In the genomic region with DNA sequence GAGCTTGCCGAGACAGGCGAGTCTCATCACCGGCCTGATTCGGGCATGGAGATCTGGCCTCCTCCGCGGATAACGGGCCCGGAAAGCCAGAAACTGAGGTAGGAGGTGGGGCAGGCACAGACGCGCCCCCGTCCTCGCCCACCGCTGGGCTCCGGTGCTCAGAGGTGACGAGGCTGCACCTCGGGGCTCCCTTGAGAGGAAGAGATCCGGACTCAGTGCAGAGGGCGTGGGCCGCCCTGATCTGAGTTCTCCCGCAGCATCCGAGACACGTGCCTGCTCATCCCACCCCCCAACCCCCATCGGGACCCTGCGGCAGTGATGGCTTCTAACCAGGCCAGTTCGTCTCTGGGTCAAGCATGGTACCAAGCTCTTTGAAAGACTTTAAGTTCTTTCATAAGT, we compare ENCODE assay signal across 8 mouse cellular contexts. TPM values are rescaled to one million over a fixed set of nuclear protein-coding genes. Genes with fewer than 3 reads are reported as not detected.
A peak's percentile ranks its signal among the peaks of the same experiment; 100 is the strongest.
DNase-seq lines count a peak whose midpoint lies in the region; ATAC-seq and TF ChIP-seq lines count a peak whose summit lies in the region.

No protein-coding gene starts in this region.

- no peak for TF ChIP-seq CTCF in testis, adult 2 months (IDR thresholded peaks at IDR 0.05; ENCODE audit: control insufficient read depth, insufficient read depth, insufficient replicate concordance, low read depth, low read length)

- peak; percentile 12 for ATAC-seq in liver, embryonic 13.5 days (ENCODE audit: low read depth)

- H3K4me1 ChIP-seq in testis, adult 2 months (ENCODE audit: control insufficient read depth, insufficient read depth, low read length), result no peaks in the 10 kb centered on the region; the same call in none of the 2 replicates
- peaks cover 61% of the 10 kb centered on the region for H3K4me1 ChIP-seq in liver, embryonic 13.5 days (replicated peaks)

- H3K36me3 ChIP-seq in testis, adult 2 months (ENCODE audit: control insufficient read depth, insufficient read depth, low read length), result no peaks in the 10 kb centered on the region; the same call in 1 of the 2 replicates
- H3K36me3 ChIP-seq in liver, embryonic 13.5 days, result peaks cover 57% of the 10 kb centered on the region

- peak overlapping the region; percentile 88 for H3K4me2 ChIP-seq in liver, embryonic 13.5 days

- no peaks in the 10 kb centered on the region for H3K9me3 ChIP-seq in liver, embryonic 13.5 days (replicated peaks)

- peak overlapping the region; percentile 96 for H3K4me3 ChIP-seq in testis, adult 2 months (ENCODE audit: control insufficient read depth, low read depth, low read length)
- H3K4me3 ChIP-seq in liver, embryonic 13.5 days (replicated peaks), result peak overlapping the region; percentile 93

- peak; percentile 18 for DNase-seq in embryo, embryonic 10 days (ENCODE audit: low spot score)
- no peak for DNase-seq in embryo, embryonic 9.5 days (ENCODE audit: extremely low spot score)
- DNase-seq in testis, postnatal 10 days (ENCODE audit: low spot score), result no peak
- DNase-seq in liver, embryonic 13.5 days, result no peak
- no peak for DNase-seq in frontal cortex, adult 2 months (ENCODE audit: extremely low spot score in 1 of 2, low spot score in 1 of 2)
- DNase-seq in natural killer cell, adult 2 months (ENCODE audit: low spot score in 2 of 2), result no peak
- no peak for DNase-seq in left cerebral cortex, postnatal 10 days (ENCODE audit: extremely low spot score in 1 of 2, low spot score in 2 of 2)

- no peak for TF ChIP-seq POLR2A in testis, adult 2 months (IDR thresholded peaks at IDR 0.05; ENCODE audit: control insufficient read depth, low read depth, low read length)

- peak overlapping the region; percentile 85 for H3K27ac ChIP-seq in testis, adult 2 months (ENCODE audit: control insufficient read depth, insufficient read depth, low read depth, low read length)
- H3K27ac ChIP-seq in liver, embryonic 13.5 days, result peak overlapping the region; percentile 67

- H3K9ac ChIP-seq in liver, embryonic 13.5 days, result peak overlapping the region; percentile 93

- intact Hi-C loops in left cerebral cortex, postnatal 10 days (cut with DNase I), result no loop called here

- under 1% methylated on average over 25 of the region's 25 CpGs for WGBS in liver, embryonic 13.5 days (ENCODE audit: insufficient replicate concordance)

- H3K27me3 ChIP-seq in testis, adult 2 months (ENCODE audit: control insufficient read depth, insufficient read depth, low read length), result no peaks in the 10 kb centered on the region
- no peaks in the 10 kb centered on the region for H3K27me3 ChIP-seq in liver, embryonic 13.5 days

RNA-seq across cellular contexts. Expression of a gene that starts 0.4 kb away (rescaled TPM):
- 17.7 and 17.8 TPM in 2 replicates for polyA plus RNA-seq in testis, adult 2 months (2012; rRNA removed)
- polyA plus RNA-seq in liver, embryonic 13.5 days (2015; fragmentation: Nextera tagmentation; extraction: Ambion mirVana), result 31.8 and 35.3 TPM in 2 replicates
- 38.9 and 42.4 TPM in 2 replicates for polyA plus RNA-seq in frontal cortex, adult 2 months (2012; rRNA removed)
- 10 to 100 TPM; 38.7 to 40.0 TPM for total RNA-seq in left cerebral cortex, postnatal 10 days (2021)

RNA-seq across cellular contexts. Expression of a gene that starts 7.7 kb away (rescaled TPM):
- 35.7 and 40.5 TPM in 2 replicates for polyA plus RNA-seq in testis, adult 2 months (2012; rRNA removed)
- polyA plus RNA-seq in liver, embryonic 13.5 days (2015; fragmentation: Nextera tagmentation; extraction: Ambion mirVana), result 4.0 and 5.0 TPM in 2 replicates
- polyA plus RNA-seq in frontal cortex, adult 2 months (2012; rRNA removed), result 29.3 and 29.9 TPM in 2 replicates
- total RNA-seq in left cerebral cortex, postnatal 10 days (2021), result 10 to 100 TPM; 18.0 to 19.5 TPM

RNA-seq across cellular contexts. Expression of a gene that starts 9.6 kb away (rescaled TPM):
- polyA plus RNA-seq in testis, adult 2 months (2012; rRNA removed), result 175 and 241 TPM in 2 replicates
- polyA plus RNA-seq in liver, embryonic 13.5 days (2015; fragmentation: Nextera tagmentation; extraction: Ambion mirVana), result 310 and 314 TPM in 2 replicates
- 497 and 499 TPM in 2 replicates for polyA plus RNA-seq in frontal cortex, adult 2 months (2012; rRNA removed)
- total RNA-seq in left cerebral cortex, postnatal 10 days (2021), result 100 to 1,000 TPM; 326 to 331 TPM
